In genomic region chr13:74534864-74535263, GRCm38 (mm10) we compare ENCODE assay signal across 8 mouse cellular contexts. TPM values are rescaled to one million over a fixed set of nuclear protein-coding genes. Genes with fewer than 3 reads are reported as not detected.
DNase-seq lines count a peak whose midpoint lies in the region; ATAC-seq and TF ChIP-seq lines count a peak whose summit lies in the region.
"Not testable (repeated sequence)": the region's sequence is repeated elsewhere in the genome, so short reads cannot be mapped to it uniquely, and the experiment has no call there.

No protein-coding gene starts in this region.

- H3K4me1 ChIP-seq in G1E (ENCODE audit: insufficient read depth, low read depth, low read length); forebrain, embryonic 13.5 days; hindbrain, embryonic 10.5 days (replicated peaks); neural tube, embryonic 15.5 days: not testable (repeated sequence)

- WGBS in forebrain, embryonic 13.5 days: 16% methylated on average over 3 of the region's 3 CpGs
- WGBS in hindbrain, embryonic 10.5 days: 14% methylated on average over 3 of the region's 3 CpGs
- WGBS in neural tube, embryonic 15.5 days: 12% methylated on average over 3 of the region's 3 CpGs

- TF ChIP-seq CTCF in G1E (IDR thresholded peaks at IDR 0.05; ENCODE audit: low read depth, low read length): 0 out of 2 replicates have a peak, but pooled peaks have one; percentile 28

- H3K27me3 ChIP-seq in G1E (ENCODE audit: insufficient read depth, low read length); forebrain, embryonic 13.5 days; hindbrain, embryonic 10.5 days (ENCODE audit: insufficient read depth, poor library complexity, severe bottlenecking); neural tube, embryonic 15.5 days (replicated peaks): not testable (repeated sequence)

- not testable (repeated sequence) for H3K36me3 ChIP-seq in G1E (replicated peaks); forebrain, embryonic 13.5 days (ENCODE audit: poor library complexity, severe bottlenecking); hindbrain, embryonic 10.5 days; neural tube, embryonic 15.5 days

- H3K27ac ChIP-seq in forebrain, embryonic 13.5 days; hindbrain, embryonic 10.5 days; neural tube, embryonic 15.5 days (replicated peaks): not testable (repeated sequence)

- ATAC-seq in G1E (ENCODE audit: extremely low read depth, insufficient number of reproducible peaks, low FRiP score, poor library complexity, severe bottlenecking): not testable (repeated sequence)
- peak; percentile 76 for ATAC-seq in forebrain, embryonic 13.5 days
- 0 out of 2 replicates have a peak, but pooled peaks have one; percentile 65 for ATAC-seq in neural tube, embryonic 15.5 days (ENCODE audit: low FRiP score)

- H3K9ac ChIP-seq in forebrain, embryonic 13.5 days; neural tube, embryonic 15.5 days (replicated peaks): not testable (repeated sequence)

- not testable (repeated sequence) for H3K4me3 ChIP-seq in G1E (ENCODE audit: low read depth, low read length); forebrain, embryonic 13.5 days; hindbrain, embryonic 10.5 days; neural tube, embryonic 15.5 days (replicated peaks)

- not testable (repeated sequence) for DNase-seq in G1E (ENCODE audit: low spot score)
- DNase-seq in c-Kit-positive CD71-positive TER-119-positive erythroid progenitor cells, embryonic 14.5 days (ENCODE audit: low spot score): peak; percentile 56
- peak; percentile 64 for DNase-seq in hindbrain, embryonic 10.5 days (ENCODE audit: low spot score)
- DNase-seq in kidney, postnatal 36 days: peak; percentile 58 to 81
- DNase-seq in lung, adult 18-20 months: peak; percentile 23 to 41
- peak; percentile 65 for DNase-seq in testis, postnatal 10 days (ENCODE audit: low spot score)

- not testable (repeated sequence) for H3K4me2 ChIP-seq in forebrain, embryonic 13.5 days; neural tube, embryonic 15.5 days

- H3K9me3 ChIP-seq in G1E (replicated peaks); forebrain, embryonic 13.5 days (replicated peaks); hindbrain, embryonic 10.5 days; neural tube, embryonic 15.5 days (replicated peaks): not testable (repeated sequence)

RNA-seq across cellular contexts. Expression of gene Zfp825, which starts 41.1 kb away (rescaled TPM):
- total RNA-seq in G1E (2014; fragmentation: Nextera tagmentation): 16.8 and 22.9 TPM in 2 replicates
- total RNA-seq in G1E (2017): 15.2 and 17.4 TPM in 2 replicates
- 0.42 and 0.48 TPM in 2 replicates for polyA plus RNA-seq in G1E (2012)
- polyA plus RNA-seq in forebrain, embryonic 13.5 days (2015; fragmentation: Nextera tagmentation; extraction: Ambion mirVana): 18.6 and 19.9 TPM in 2 replicates
- polyA plus RNA-seq in hindbrain, embryonic 10.5 days (2016; fragmentation: Nextera tagmentation; extraction: Ambion mirVana): 19.0 and 22.4 TPM in 2 replicates
- polyA plus RNA-seq in neural tube, embryonic 15.5 days (2015; fragmentation: Nextera tagmentation; extraction: Ambion mirVana): 15.1 and 17.3 TPM in 2 replicates

Comparison
In these comparisons a context has a peak if more than half of its experiments do, and no peak if none do; other contexts are left out.
1. RNA of gene Zfp825, which starts 41.1 kb away (polyA plus RNA-seq): 19.0 to 22.4 TPM in hindbrain, embryonic 10.5 days, 18.6 to 19.9 TPM in forebrain, embryonic 13.5 days and 15.1 to 17.3 TPM in neural tube, embryonic 15.5 days; 0.42 to 0.48 TPM in G1E; every median in the first group is over 10 times any median in the second.